Mouse (Mus musculus) MEL (cell line): Measurements from ENCODE around the gene D430041D05Rik.

Experiments
- CTCF ChIP-seq, 3 experiments: IDR thresholded peaks in 2 of 3; conservative IDR thresholded peaks in 1 of 3; 2 replicates each; pipeline ENCODE4 v1.5.1; 2011 to 2012; ENCODE audit warnings: low read length in 3 of 3, low read depth in 2 of 3, mild to moderate bottlenecking in 2 of 3, improper control_type of control experiment in 1 of 3, inconsistent platforms in 1 of 3, mixed read lengths in 1 of 3, moderate library complexity in 1 of 3; ENCODE audit not compliant: control insufficient read depth in 1 of 3, insufficient read depth in 1 of 3, poor library complexity in 1 of 3, severe bottlenecking in 1 of 3
- E2F4 ChIP-seq: IDR thresholded peaks from 2 replicates; pipeline ENCODE4 v1.6.1; 2011; ENCODE audit warnings: low read depth, low read length, improper control_type of control experiment, borderline replicate concordance
- GATA1 ChIP-seq: IDR thresholded peaks from 2 replicates; pipeline ENCODE4 v1.6.1; 2011; ENCODE audit warnings: low read depth, low read length, improper control_type of control experiment
- HCFC1 ChIP-seq: IDR thresholded peaks from 2 replicates; pipeline ENCODE4 v1.6.1; 2012; ENCODE audit warnings: low read depth, mild to moderate bottlenecking, inconsistent platforms, low read length, improper control_type of control experiment, moderate library complexity
- KAT2A ChIP-seq: conservative IDR thresholded peaks from 2 replicates; pipeline ENCODE4 v1.6.1; 2012; ENCODE audit warnings: low read depth, low read length, improper control_type of control experiment, inconsistent platforms
- MAFK ChIP-seq: IDR thresholded peaks from 2 replicates; pipeline ENCODE4 v1.6.1; 2011; ENCODE audit warnings: low read depth, mild to moderate bottlenecking, low read length, improper control_type of control experiment, borderline replicate concordance
- MAZ ChIP-seq: IDR thresholded peaks from 2 replicates; pipeline ENCODE4 v1.6.1; 2012; ENCODE audit warnings: low read depth, mild to moderate bottlenecking, inconsistent platforms, low read length, improper control_type of control experiment
- MEF2A ChIP-seq: IDR thresholded peaks from 2 replicates; pipeline ENCODE4 v1.6.1; 2014; ENCODE audit warnings: low read depth, mild to moderate bottlenecking, inconsistent platforms, low read length, improper control_type of control experiment; ENCODE audit not compliant: poor library complexity, insufficient replicate concordance, severe bottlenecking; ENCODE audit errors: extremely low read depth
- NRF1 ChIP-seq: IDR thresholded peaks from 2 replicates; pipeline ENCODE4 v1.6.1; 2014; ENCODE audit warnings: low read depth, mild to moderate bottlenecking, inconsistent platforms, low read length, improper control_type of control experiment, moderate library complexity; ENCODE audit not compliant: poor library complexity, insufficient read depth, severe bottlenecking
- POLR2A ChIP-seq, 2 experiments: IDR thresholded peaks; 2 replicates each; pipeline ENCODE4 v1.6.1; 2011 to 2012; ENCODE audit warnings: low read length in 2 of 2, mild to moderate bottlenecking in 2 of 2, control low read depth in 1 of 2, improper control_type of control experiment in 1 of 2, low read depth in 1 of 2, moderate library complexity in 1 of 2; ENCODE audit not compliant: control insufficient read depth in 1 of 2, insufficient read depth in 1 of 2, poor library complexity in 1 of 2
- POLR2AphosphoS5 ChIP-seq: IDR thresholded peaks from 2 replicates; pipeline ENCODE4 v1.6.1; 2012; ENCODE audit warnings: low read depth, borderline replicate concordance, mild to moderate bottlenecking, inconsistent platforms, low read length, moderate library complexity, mixed read lengths
- RCOR1 ChIP-seq: IDR thresholded peaks from 2 replicates; pipeline ENCODE4 v1.6.1; 2012; ENCODE audit warnings: low read depth, mild to moderate bottlenecking, inconsistent platforms, low read length, improper control_type of control experiment
- SMC3 ChIP-seq: IDR thresholded peaks from 2 replicates; pipeline ENCODE4 v1.6.1; 2011; ENCODE audit warnings: low read depth, low read length, improper control_type of control experiment
- TBP ChIP-seq: IDR thresholded peaks from 2 replicates; pipeline ENCODE4 v1.8.0; 2011; ENCODE audit warnings: low read depth, low read length, improper control_type of control experiment

DNA sequence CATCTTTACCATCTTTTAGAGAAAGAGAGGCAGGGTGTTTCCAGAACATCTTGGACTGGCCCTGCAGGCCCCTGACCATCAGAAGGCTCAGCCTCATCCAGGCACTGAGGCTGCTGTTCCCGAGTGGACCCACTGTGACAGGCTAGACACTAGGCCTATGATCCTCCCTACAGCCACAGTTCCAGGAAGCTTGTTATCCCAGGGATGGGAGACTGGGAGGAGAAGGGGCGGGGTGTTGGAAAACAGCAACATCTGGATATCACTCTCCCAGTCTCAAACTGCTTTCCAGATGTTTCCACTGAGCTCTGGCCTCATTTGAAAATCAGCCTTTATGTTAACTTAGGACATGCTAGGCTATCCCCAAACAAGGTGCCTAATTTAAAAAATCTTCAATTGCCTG, 180.4 kb downstream of the D430041D05Rik start:
- TF ChIP-seq SMC3 (no peak), MEF2A (no peak), POLR2A (IDR thresholded peaks at IDR 0.05; ENCODE audit: control insufficient read depth in 1 of 2, insufficient read depth in 1 of 2, low read depth in 1 of 2, low read length in 2 of 2, poor library complexity in 1 of 2) (no peak), CTCF (IDR thresholded peaks at IDR 0.05 in 2 of 3, conservative IDR thresholded peaks at IDR 0.05 in 1 of 3; ENCODE audit: control insufficient read depth in 1 of 3, insufficient read depth in 1 of 3, low read depth in 2 of 3, low read length in 3 of 3, poor library complexity in 1 of 3, severe bottlenecking in 1 of 3) (no peak), GATA1 (no peak), HCFC1 (no peak), TBP (no peak), MAZ (no peak), E2F4 (no peak), KAT2A (no peak), RCOR1 (no peak), MAFK (no peak), POLR2AphosphoS5 (no peak), NRF1 (no peak)
